Mouse (Mus musculus): ENCODE measurements around the gene Ccdc13. TPM values are rescaled to one million over a fixed set of nuclear protein-coding genes. Genes with fewer than 3 reads are reported as not detected.
A peak's percentile ranks its signal among the peaks of the same experiment; 100 is the strongest.

Gene Ccdc13
- polyA plus RNA-seq, 1 experiment from 2014 or later: 0.39 TPM

DNA sequence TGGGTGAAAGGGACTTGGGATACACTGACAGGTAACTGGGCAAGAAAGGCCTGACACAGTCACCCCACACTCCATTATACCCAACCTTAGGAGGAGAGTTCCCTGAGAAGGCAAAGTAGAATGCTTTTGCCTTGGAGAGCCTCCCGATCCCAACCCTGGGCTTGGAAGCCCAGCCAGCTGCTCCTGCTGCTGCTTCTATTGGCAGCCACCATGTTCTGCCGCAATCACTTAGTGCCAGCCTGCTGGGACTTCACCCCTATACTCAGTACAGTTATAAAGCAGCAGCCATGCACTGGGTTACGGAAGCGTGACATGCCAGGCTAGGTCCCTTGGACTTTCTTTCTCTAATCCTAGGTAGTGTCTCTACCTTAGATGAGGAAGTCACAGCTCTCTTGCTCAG lies 7.9 kb upstream of the Ccdc13 start:
- ATAC-seq (ENCODE audit: insufficient read depth): no peak
- TF ChIP-seq CTCF (IDR thresholded peaks at IDR 0.05; ENCODE audit: low read depth): no peak
- Histone ChIP-seq H3K27me3 (ENCODE audit: insufficient read depth, low read length) (no peaks in the 10 kb centered on the region), H3K9me3 (ENCODE audit: low read depth, low read length) (no peaks in the 10 kb centered on the region), H3K4me2 (no peak overlapping the region), H3K36me3 (ENCODE audit: insufficient read depth) (peaks cover 49% of the 10 kb centered on the region), H3K4me1 (ENCODE audit: insufficient read depth) (no peaks in the 10 kb centered on the region), H3K9ac (no peak overlapping the region), H3K4me3 (ENCODE audit: low read depth, low read length) (no peak overlapping the region), H3K27ac (ENCODE audit: low read depth) (no peak overlapping the region)
- WGBS: 92% methylated on average over 4 of the region's 4 CpGs
- no peak for DNase-seq

DNA sequence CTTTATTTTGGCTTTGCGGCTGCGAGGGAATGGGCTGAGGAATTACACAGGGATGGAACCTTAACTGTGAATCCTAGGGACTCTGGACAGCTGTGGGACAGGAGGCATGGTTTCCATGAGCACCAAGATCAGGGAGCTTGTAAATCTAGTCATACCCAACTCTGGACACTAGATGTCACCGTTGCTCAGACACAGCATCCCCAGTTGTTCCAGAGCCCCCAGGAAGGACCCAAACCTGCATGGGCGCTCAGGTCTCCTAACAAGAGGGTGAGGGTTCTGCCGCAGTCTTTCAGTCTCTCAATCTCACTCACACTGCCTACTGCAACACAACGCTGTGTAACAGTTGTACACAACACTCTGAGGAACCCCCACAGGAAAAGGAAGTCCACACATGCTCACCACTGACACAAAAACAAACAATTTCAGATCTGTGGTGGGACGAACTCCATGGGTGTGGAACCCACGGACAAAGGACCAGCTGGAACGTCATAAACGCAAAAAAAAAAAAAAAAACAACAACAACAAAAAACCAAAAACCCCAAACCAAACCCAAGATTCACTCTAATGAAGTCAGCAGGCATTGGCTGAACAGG lies 7.4 kb upstream of the Ccdc13 start:
- Histone ChIP-seq H3K27ac (ENCODE audit: low read depth) (no peak overlapping the region), H3K4me1 (ENCODE audit: insufficient read depth) (no peaks in the 10 kb centered on the region), H3K36me3 (ENCODE audit: insufficient read depth) (peaks cover 44% of the 10 kb centered on the region), H3K4me2 (no peak overlapping the region), H3K27me3 (ENCODE audit: insufficient read depth, low read length) (no peaks in the 10 kb centered on the region), H3K9me3 (ENCODE audit: low read depth, low read length) (no peaks in the 10 kb centered on the region), H3K4me3 (ENCODE audit: low read depth, low read length) (no peak overlapping the region), H3K9ac (no peak overlapping the region)
- ATAC-seq (ENCODE audit: insufficient read depth) (peak; percentile 58), DNase-seq (peak; percentile 79)
- WGBS: 37% methylated on average over 10 of the region's 10 CpGs
- peak; percentile 76 for TF ChIP-seq CTCF (IDR thresholded peaks at IDR 0.05; ENCODE audit: low read depth)

DNA sequence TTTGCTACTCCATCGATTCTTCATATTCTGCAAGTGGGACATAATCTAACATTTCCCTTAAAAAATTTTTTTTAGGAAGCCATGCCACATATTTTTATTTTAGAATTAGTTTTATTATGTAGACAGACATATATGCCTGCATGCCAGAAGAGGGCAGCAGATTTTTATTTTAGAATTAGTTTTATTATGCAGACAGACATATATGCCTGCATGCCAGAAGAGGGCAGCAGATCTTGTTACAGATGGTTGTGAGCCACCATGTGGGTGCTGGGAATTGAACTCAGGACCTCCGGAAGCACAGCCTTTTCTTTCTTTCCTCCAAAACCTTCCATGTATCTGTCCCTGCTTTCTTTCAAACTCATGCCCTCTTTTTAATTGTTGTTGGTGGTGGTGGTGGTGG lies 3.7 kb upstream of the Ccdc13 start:
- H3K36me3 ChIP-seq (ENCODE audit: insufficient read depth): peaks cover 10% of the 10 kb centered on the region
- 91% methylated on average over 2 of the region's 2 CpGs for WGBS
- no peak overlapping the region for H3K9ac ChIP-seq

DNA sequence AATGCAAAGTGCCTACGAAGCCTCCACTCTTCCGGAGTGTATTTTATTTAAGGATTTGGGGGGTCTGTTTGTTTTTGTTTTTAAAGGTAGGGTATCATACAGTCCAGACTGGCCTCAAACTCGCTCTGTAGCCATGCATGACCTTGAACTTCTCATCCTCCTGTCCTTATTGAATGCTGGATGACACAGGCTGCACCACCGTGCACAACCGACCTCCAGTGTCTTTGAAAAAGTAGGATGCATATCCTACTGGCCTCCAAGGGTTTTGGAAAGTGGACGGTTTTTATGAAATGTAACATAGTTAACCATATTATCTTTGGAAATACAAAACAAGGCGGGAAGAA lies 333 bp upstream of the Ccdc13 start:
- H3K27ac ChIP-seq (ENCODE audit: low read depth): no peak overlapping the region
- no peaks in the 10 kb centered on the region for H3K27me3 ChIP-seq (ENCODE audit: insufficient read depth, low read length)
- no peak for DNase-seq
- TF ChIP-seq CTCF (IDR thresholded peaks at IDR 0.05; ENCODE audit: low read depth): no peak
- peak overlapping the region; percentile 85 for H3K4me2 ChIP-seq
- peak overlapping the region; percentile 53 for H3K9ac ChIP-seq
- peak; percentile 59; the same call in 1 of the 2 replicates for ATAC-seq (ENCODE audit: insufficient read depth)
- H3K9me3 ChIP-seq (ENCODE audit: low read depth, low read length): no peaks in the 10 kb centered on the region; the same call in 1 of the 2 replicates
- 32% methylated on average over 7 of the region's 7 CpGs for WGBS
- peak overlapping the region; percentile 49 for H3K4me3 ChIP-seq (ENCODE audit: low read depth, low read length)
- no peaks in the 10 kb centered on the region for H3K4me1 ChIP-seq (ENCODE audit: insufficient read depth)
- no peaks in the 10 kb centered on the region for H3K36me3 ChIP-seq (ENCODE audit: insufficient read depth)

More for the DNA sequence above, 3.7 kb upstream of the Ccdc13 start:
- Histone ChIP-seq H3K27me3 (ENCODE audit: insufficient read depth, low read length) (no peaks in the 10 kb centered on the region), H3K27ac (ENCODE audit: low read depth) (no peak overlapping the region), H3K9me3 (ENCODE audit: low read depth, low read length) (no peaks in the 10 kb centered on the region), H3K4me3 (ENCODE audit: low read depth, low read length) (no peak overlapping the region), H3K4me2 (no peak overlapping the region), H3K4me1 (ENCODE audit: insufficient read depth) (no peaks in the 10 kb centered on the region)
- ATAC-seq (ENCODE audit: insufficient read depth): no peak
- peak; percentile 38 for DNase-seq
- TF ChIP-seq CTCF (IDR thresholded peaks at IDR 0.05; ENCODE audit: low read depth): peak; percentile 42; the same call in 1 of the 2 replicates

DNA sequence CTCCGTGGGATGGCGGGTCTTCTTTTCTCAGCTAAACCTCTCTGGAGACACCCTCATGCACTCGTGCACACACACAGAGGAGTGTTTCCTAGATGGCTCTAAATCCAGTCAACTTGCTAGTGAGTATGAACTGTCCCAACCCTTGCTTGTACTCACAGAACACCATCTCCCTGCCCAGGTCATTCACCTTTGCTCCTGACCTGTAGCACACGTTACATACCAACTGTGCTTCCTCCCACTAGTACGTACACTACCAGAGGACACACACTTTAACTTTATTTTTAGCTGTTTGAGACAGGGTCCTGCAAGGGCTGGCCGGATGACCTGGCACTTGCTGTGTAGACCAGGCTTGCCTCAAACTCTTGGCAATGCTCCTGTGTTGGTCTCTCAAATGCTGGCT lies 1.3 kb downstream of the Ccdc13 start:
- Histone ChIP-seq H3K36me3 (ENCODE audit: insufficient read depth) (no peaks in the 10 kb centered on the region), H3K27me3 (ENCODE audit: insufficient read depth, low read length) (no peaks in the 10 kb centered on the region), H3K4me3 (ENCODE audit: low read depth, low read length) (no peak overlapping the region), H3K9ac (no peak overlapping the region), H3K4me2 (no peak overlapping the region), H3K27ac (ENCODE audit: low read depth) (no peak overlapping the region), H3K4me1 (ENCODE audit: insufficient read depth) (no peaks in the 10 kb centered on the region), H3K9me3 (ENCODE audit: low read depth, low read length) (no peaks in the 10 kb centered on the region; the same call in 1 of the 2 replicates)
- TF ChIP-seq CTCF (IDR thresholded peaks at IDR 0.05; ENCODE audit: low read depth): no peak
- no peak for ATAC-seq (ENCODE audit: insufficient read depth)
- WGBS: 85% methylated on average over 6 of the region's 6 CpGs
- no peak for DNase-seq

DNA sequence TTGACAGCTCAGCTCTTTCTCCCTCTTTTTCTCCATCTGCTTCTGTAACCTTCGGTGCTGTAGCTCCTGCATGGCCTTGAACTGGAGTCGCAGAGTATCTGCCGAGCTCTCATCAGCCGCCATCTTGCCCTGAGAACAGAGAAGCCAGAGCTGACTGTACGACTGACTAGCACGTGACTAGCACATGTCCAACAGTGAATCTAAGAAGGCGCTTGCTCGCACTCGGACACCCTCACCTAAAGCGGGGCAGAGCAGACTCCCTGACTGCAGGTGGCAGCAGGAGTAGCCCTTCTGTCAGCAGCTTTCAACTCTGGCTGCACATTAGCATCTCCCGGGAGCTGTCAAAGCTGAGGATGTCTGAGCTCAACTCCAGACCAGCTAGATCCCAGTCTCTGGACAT lies 5.4 kb downstream of the Ccdc13 start:
- ATAC-seq (ENCODE audit: insufficient read depth) (no peak), DNase-seq (no peak)
- WGBS: 77% methylated on average over 11 of the region's 11 CpGs
- Histone ChIP-seq H3K36me3 (ENCODE audit: insufficient read depth) (no peaks in the 10 kb centered on the region), H3K4me3 (ENCODE audit: low read depth, low read length) (no peak overlapping the region), H3K27ac (ENCODE audit: low read depth) (no peak overlapping the region), H3K9ac (no peak overlapping the region), H3K4me2 (no peak overlapping the region), H3K4me1 (ENCODE audit: insufficient read depth) (no peaks in the 10 kb centered on the region), H3K9me3 (ENCODE audit: low read depth, low read length) (no peaks in the 10 kb centered on the region; the same call in 1 of the 2 replicates), H3K27me3 (ENCODE audit: insufficient read depth, low read length) (no peaks in the 10 kb centered on the region)
- no peak for TF ChIP-seq CTCF (IDR thresholded peaks at IDR 0.05; ENCODE audit: low read depth)

DNA sequence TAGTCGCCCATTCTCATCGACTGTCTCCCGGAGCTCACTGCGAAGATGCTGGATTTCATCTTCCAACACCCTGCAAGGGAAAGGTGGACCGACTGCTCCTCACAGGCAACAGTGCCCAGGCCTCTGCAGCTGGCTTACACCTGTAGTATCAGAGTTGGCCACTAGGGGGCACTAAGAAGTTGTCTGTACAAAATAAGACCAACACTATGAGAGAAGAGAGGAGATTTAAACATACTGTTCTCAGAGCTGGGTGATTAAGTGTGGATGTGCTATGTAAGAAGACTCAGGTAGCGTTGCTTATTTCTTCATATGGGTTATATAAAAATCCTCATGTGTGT lies 8.3 kb downstream of the Ccdc13 start:
- Histone ChIP-seq H3K4me2 (no peak overlapping the region), H3K27me3 (ENCODE audit: insufficient read depth, low read length) (no peaks in the 10 kb centered on the region), H3K9ac (no peak overlapping the region), H3K36me3 (ENCODE audit: insufficient read depth) (no peaks in the 10 kb centered on the region), H3K9me3 (ENCODE audit: low read depth, low read length) (no peaks in the 10 kb centered on the region; the same call in 1 of the 2 replicates), H3K4me3 (ENCODE audit: low read depth, low read length) (no peak overlapping the region), H3K4me1 (ENCODE audit: insufficient read depth) (no peaks in the 10 kb centered on the region), H3K27ac (ENCODE audit: low read depth) (no peak overlapping the region)
- peak; percentile 90 for TF ChIP-seq CTCF (IDR thresholded peaks at IDR 0.05; ENCODE audit: low read depth)
- peak; percentile 94 for DNase-seq
- ATAC-seq (ENCODE audit: insufficient read depth): 0 out of 2 replicates have a peak, but pooled peaks have one; percentile 10
- WGBS: 20% methylated on average over 6 of the region's 6 CpGs

Data from lung, embryonic 14.5 days (tissue).